Mouse (Mus musculus) ES-Bruce4 (cell line): Measurements from ENCODE around the gene Hmga1b. TPM values are rescaled to one million over a fixed set of nuclear protein-coding genes. Genes with fewer than 3 reads are reported as not detected.

ENCODE experiments used
- H3K27ac ChIP-seq: 2 replicates; pipeline ENCODE4 v1.5.1; 2012; ENCODE audit warnings: low read length, inconsistent platforms; ENCODE audit not compliant: insufficient read depth
- H3K27me3 ChIP-seq: 2 replicates; pipeline ENCODE4 v1.6.1; 2012; ENCODE audit warnings: mild to moderate bottlenecking, low read length, inconsistent platforms; ENCODE audit not compliant: control insufficient read depth, poor library complexity, insufficient read depth, severe bottlenecking
- H3K36me3 ChIP-seq: 2 replicates; pipeline ENCODE4 v1.6.1; 2012; ENCODE audit warnings: inconsistent platforms, mild to moderate bottlenecking, low read length, moderate library complexity; ENCODE audit not compliant: control insufficient read depth, poor library complexity, insufficient read depth, severe bottlenecking
- H3K4me1 ChIP-seq: one replicate; pipeline ENCODE4 v1.8.1; 2011; ENCODE audit warnings: low read length; ENCODE audit not compliant: control insufficient read depth, insufficient read depth
- H3K4me3 ChIP-seq: 2 replicates; pipeline ENCODE4 v1.5.1; 2011; ENCODE audit warnings: low read depth, mild to moderate bottlenecking, low read length
- H3K9ac ChIP-seq: 2 replicates; pipeline ENCODE4 v1.6.1; 2012; ENCODE audit warnings: low read depth, mild to moderate bottlenecking, inconsistent platforms; ENCODE audit not compliant: poor library complexity, severe bottlenecking
- H3K9me3 ChIP-seq: replicated peaks from 2 replicates; pipeline ENCODE4 v1.6.1; 2012; ENCODE audit warnings: mild to moderate bottlenecking, low read length, inconsistent platforms; ENCODE audit not compliant: control insufficient read depth, poor library complexity, insufficient read depth, severe bottlenecking
- CTCF ChIP-seq: IDR thresholded peaks from one replicate; pipeline ENCODE4 v1.8.1; 2011; ENCODE audit warnings: low read depth, low read length
- EP300 ChIP-seq: IDR thresholded peaks from 2 replicates; pipeline ENCODE4 v1.6.1; 2011; ENCODE audit warnings: low read depth, low read length; ENCODE audit not compliant: insufficient read depth
- POLR2A ChIP-seq: IDR thresholded peaks from one replicate; pipeline ENCODE4 v1.8.1; 2011; ENCODE audit warnings: low read length; ENCODE audit not compliant: insufficient read depth
- polyA plus RNA-seq: library from polyadenylated mRNA; stranded (reverse); fragments of >200 nt; gene quantifications from 2 replicates; pipeline ENCODE4 v1.2.4, GENCODE M21; 2011; ENCODE audit warnings: low read depth; ENCODE audit not compliant: missing spikeins, insufficient read depth, insufficient read length

Hmga1b gene
- polyA plus RNA-seq, 1 experiment, result 56.2 TPM

DNA sequence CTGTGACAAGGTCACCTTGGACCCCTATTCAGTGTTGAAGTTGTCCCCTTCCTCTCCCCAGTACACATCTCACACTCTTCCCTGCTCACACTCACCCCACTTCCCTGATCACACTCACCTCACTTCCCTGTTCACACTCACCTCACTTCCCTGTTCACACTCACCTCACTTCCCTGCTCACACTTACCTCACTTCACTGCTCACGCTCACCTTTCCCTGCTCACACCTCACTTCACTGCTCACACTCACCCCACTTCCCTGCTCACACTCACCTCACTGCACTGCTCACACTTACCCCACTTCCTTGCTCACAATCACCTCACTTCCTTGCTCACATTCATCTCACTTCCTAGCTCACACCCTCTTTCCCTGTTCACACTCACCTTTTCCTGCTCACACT, 31.2 kb upstream of the Hmga1b start:
- H3K4me1 ChIP-seq, result peaks cover 2% of the 10 kb centered on the region
- no peak overlapping the region for H3K4me3 ChIP-seq
- no peaks in the 10 kb centered on the region for H3K36me3 ChIP-seq
- H3K9me3 ChIP-seq, result no peaks in the 10 kb centered on the region
- no peak for TF ChIP-seq POLR2A
- no peak for TF ChIP-seq CTCF
- TF ChIP-seq EP300, result no peak
- H3K9ac ChIP-seq, result no peak overlapping the region
- no peak overlapping the region for H3K27ac ChIP-seq
- H3K27me3 ChIP-seq, result no peaks in the 10 kb centered on the region

DNA sequence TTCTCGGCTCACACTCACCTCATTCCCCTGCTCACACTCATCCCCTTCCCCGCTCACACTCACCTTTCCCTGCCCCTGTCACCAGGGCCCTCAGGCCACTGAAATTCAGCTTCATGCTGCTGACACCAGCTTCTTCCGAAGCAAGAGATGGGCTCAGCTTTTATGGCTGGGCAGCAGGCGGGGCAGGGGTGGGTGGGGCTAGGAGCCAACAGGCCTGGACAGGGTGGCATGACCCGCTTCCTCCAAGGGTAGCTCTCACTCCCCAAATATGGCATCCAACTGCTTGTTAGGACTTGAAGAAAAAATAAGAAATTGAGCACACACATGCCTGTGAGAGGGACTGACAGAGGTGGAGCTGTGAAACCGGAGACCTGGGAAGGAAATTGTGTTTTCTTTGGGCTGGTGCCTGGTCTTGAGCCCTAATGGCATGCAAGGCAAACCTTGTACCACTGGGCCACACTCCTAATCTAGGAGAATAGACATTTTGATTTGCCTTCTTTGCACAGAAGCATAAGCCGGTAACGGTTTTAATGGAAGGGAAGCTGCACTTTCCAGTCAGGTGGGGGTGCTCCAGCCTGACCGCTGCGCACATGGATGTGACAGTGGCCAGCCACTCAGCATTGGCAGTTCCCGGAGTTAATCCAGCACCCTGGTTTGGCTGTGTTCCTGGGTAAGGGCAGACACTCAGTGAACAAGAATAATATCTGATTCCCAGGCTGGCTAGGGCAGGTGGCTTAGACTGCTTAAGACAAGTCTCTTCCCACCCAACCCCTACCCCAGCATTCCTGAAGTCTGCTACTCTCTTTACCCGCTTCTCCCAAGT, 30.5 kb upstream of the Hmga1b start, which contains the start of gene Cbr2:
Gene Cbr2 (minus strand): TSS at position 257 of the 823 bp plus-strand sequence.
- peaks cover 2% of the 10 kb centered on the region for H3K4me1 ChIP-seq
- H3K9ac ChIP-seq, result no peak within 1 kb of the TSS
- TF ChIP-seq CTCF (no peak), POLR2A (no peak)
- H3K36me3 ChIP-seq, result no peaks in the 10 kb centered on the region
- no peaks in the 10 kb centered on the region for H3K27me3 ChIP-seq
- H3K9me3 ChIP-seq, result no peaks in the 10 kb centered on the region
- no peak within 1 kb of the TSS for H3K27ac ChIP-seq
- H3K4me3 ChIP-seq, result no peak within 1 kb of the TSS

DNA sequence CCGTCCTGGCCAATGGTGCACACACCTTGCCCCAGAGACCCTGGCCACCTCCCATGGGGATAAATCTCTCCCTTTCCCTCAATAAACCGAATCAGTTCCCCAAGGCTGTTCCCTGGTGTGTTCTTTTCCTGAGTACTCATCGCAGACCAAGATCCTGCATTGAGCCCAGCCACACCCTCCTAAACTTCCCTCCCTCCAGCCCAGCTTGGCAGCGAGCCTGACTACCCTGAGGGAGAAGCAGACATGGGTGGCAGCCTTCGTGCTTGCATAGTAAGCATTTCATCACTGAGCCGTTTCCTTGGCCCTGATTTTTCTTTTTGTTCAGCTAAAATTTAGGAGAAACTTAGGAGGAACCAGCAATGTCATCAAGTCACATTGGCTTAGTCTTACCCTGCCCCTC, 29.1 kb upstream of the Hmga1b start:
- Histone ChIP-seq H3K9ac (no peak overlapping the region), H3K36me3 (no peaks in the 10 kb centered on the region), H3K4me1 (peaks cover 2% of the 10 kb centered on the region), H3K4me3 (no peak overlapping the region), H3K27me3 (no peaks in the 10 kb centered on the region), H3K9me3 (no peaks in the 10 kb centered on the region), H3K27ac (no peak overlapping the region)
- TF ChIP-seq CTCF (no peak), POLR2A (no peak), EP300 (no peak)

DNA sequence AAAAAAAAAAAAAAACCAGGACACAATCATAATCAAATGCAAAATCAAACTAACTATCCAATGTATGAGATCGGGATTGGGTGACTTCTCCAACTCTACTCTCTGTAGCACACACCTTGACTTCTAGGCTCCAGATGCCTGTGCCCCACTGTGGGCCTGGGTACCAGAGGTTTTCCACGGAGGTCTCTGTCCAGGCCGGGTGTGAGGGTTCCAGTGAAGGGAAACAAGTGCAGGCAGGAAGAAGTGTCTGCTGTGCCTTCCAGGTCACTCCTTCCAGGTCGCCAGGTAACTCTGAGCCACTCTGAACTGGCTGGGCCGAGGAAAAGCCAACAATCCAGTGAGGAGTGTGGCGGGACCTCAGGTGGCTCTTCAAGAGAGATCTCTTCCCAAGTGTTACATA, 26.2 kb upstream of the Hmga1b start:
- Histone ChIP-seq H3K4me1 (no peaks in the 10 kb centered on the region), H3K9ac (no peak overlapping the region), H3K27ac (no peak overlapping the region), H3K4me3 (no peak overlapping the region), H3K27me3 (no peaks in the 10 kb centered on the region), H3K36me3 (no peaks in the 10 kb centered on the region), H3K9me3 (no peaks in the 10 kb centered on the region)
- TF ChIP-seq CTCF (no peak), POLR2A (no peak), EP300 (no peak)

DNA sequence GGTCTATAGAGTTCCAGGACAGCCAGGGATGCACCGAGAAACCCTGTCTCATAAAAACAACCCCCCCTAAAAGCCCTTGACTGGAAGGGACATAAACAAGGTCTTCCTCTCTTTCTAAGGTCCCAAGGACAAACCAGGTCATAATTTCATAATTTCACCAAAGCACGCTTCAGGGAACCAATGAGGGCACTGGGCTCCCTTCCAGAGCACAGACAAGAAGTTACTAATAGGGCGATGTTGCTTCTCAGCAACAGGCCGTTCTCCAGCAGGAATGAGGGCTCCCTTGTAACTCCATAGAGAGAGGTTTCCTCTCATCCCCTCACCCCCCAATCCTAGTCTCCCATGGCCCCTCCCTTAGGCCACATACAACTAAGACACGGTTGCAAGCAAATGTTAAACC, 21.6 kb upstream of the Hmga1b start:
- Histone ChIP-seq H3K27ac (no peak overlapping the region), H3K9me3 (no peaks in the 10 kb centered on the region), H3K36me3 (no peaks in the 10 kb centered on the region), H3K9ac (no peak overlapping the region), H3K4me1 (no peaks in the 10 kb centered on the region), H3K4me3 (no peak overlapping the region), H3K27me3 (no peaks in the 10 kb centered on the region)
- TF ChIP-seq POLR2A, result no peak

DNA sequence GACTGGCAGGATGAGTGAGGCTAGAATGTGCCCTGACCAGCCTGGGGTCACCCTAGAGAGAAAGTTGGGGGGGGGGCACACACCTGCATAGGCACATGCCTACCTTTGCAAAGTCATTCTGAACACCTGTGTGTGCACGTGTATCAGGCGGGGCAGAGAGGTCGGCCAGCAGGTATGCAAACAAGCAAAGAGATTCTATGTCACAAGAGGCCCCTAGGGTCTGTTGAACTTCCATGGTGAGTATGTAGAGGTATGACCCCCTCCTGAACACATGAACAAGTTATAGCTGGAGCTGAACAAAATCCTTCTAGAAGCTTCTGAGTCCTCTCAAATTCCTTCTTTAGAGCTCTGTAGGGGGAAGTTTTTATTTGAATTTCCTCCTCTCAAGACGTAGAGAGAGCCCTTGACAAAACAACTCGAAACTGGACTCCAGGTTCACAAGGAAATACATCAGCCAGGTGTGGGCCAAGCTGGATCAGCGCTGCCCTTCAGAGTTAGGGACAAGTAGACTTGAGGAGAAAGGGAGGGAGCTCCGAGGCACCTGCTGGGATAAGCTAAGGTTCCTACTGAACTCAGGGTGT, 18.4 kb upstream of the Hmga1b start:
- H3K36me3 ChIP-seq, result no peaks in the 10 kb centered on the region
- no peaks in the 10 kb centered on the region for H3K4me1 ChIP-seq
- no peak overlapping the region for H3K9ac ChIP-seq
- no peaks in the 10 kb centered on the region for H3K9me3 ChIP-seq
- TF ChIP-seq CTCF, result no peak
- TF ChIP-seq POLR2A, result no peak
- no peak for TF ChIP-seq EP300
- no peaks in the 10 kb centered on the region for H3K27me3 ChIP-seq
- no peak overlapping the region for H3K27ac ChIP-seq
- no peak overlapping the region for H3K4me3 ChIP-seq
